16 mouse cellular contexts compared by ENCODE assay signal in genomic region chr2:149666412-149666811, GRCm38 (mm10).
A peak's percentile ranks its signal among the peaks of the same experiment; 100 is the strongest.
DNase-seq lines count a peak whose midpoint lies in the region; ATAC-seq lines count a peak whose summit lies in the region.
"Had no signal": no experiment of that assay in that cellular context is flagged by ENCODE, and none has a peak within 500 bp of the region (broad histone marks: within the 10 kb centered on the region; RNA-seq: fewer than 3 reads in every experiment).

No protein-coding gene starts in this region.

- H3K36me3 ChIP-seq in hindbrain, embryonic 15.5 days = no peaks in the 10 kb centered on the region
- no peaks in the 10 kb centered on the region for H3K36me3 ChIP-seq in hindbrain, embryonic 11.5 days (ENCODE audit: control insufficient read depth, insufficient read depth, low read length)
- H3K36me3 ChIP-seq: embryonic facial prominence, embryonic 12.5 days; heart, embryonic 15.5 days; limb, embryonic 13.5 days; midbrain, embryonic 10.5 days had no signal

- no peak for DNase-seq in hindbrain, embryonic 11.5 days (ENCODE audit: low spot score)
- DNase-seq in brain, embryonic 18.5 days (ENCODE audit: low read depth, low spot score) = peak; percentile 68
- peak; percentile 9 to 27 for DNase-seq in layer of hippocampus, postnatal 10 days (ENCODE audit: low spot score in 2 of 2)
- peak; percentile 28 to 35 for DNase-seq in right cerebral cortex, adult 2 months (ENCODE audit: low spot score in 2 of 2)
- no peak for DNase-seq in urinary bladder, postnatal 25 days (ENCODE audit: low spot score)
- no peak for DNase-seq in adrenal gland, postnatal 4 days (ENCODE audit: low spot score in 2 of 2)
- no peak for DNase-seq in kidney, postnatal 36 days
- DNase-seq: adrenal gland, postnatal 14 days; kidney, adult 2 months; lung, embryonic 14.5 days; spleen, adult 18-20 months had no signal

- no peak overlapping the region for H3K4me2 ChIP-seq in hindbrain, embryonic 15.5 days
- H3K4me2 ChIP-seq in hindbrain, embryonic 11.5 days (replicated peaks; ENCODE audit: low read depth, low read length) = no peak overlapping the region
- H3K4me2 ChIP-seq: embryonic facial prominence, embryonic 12.5 days; heart, embryonic 15.5 days; limb, embryonic 13.5 days; lung, embryonic 14.5 days had no signal

- peak; percentile 63; the same call in 1 of the 2 replicates for ATAC-seq in hindbrain, embryonic 15.5 days (ENCODE audit: low FRiP score, low read depth)
- no peak for ATAC-seq in hindbrain, embryonic 11.5 days (ENCODE audit: low FRiP score)

- no peak overlapping the region for H3K27ac ChIP-seq in hindbrain, embryonic 15.5 days (replicated peaks)
- H3K27ac ChIP-seq in hindbrain, embryonic 11.5 days (ENCODE audit: low read depth, low read length) = no peak overlapping the region
- H3K27ac ChIP-seq: embryonic facial prominence, embryonic 12.5 days; heart, embryonic 15.5 days; limb, embryonic 13.5 days; midbrain, embryonic 10.5 days had no signal

- H3K4me1 ChIP-seq in hindbrain, embryonic 15.5 days (replicated peaks) = no peaks in the 10 kb centered on the region
- no peaks in the 10 kb centered on the region for H3K4me1 ChIP-seq in hindbrain, embryonic 11.5 days (replicated peaks; ENCODE audit: control insufficient read depth, insufficient read depth, low read length)
- H3K4me1 ChIP-seq: embryonic facial prominence, embryonic 12.5 days; heart, embryonic 15.5 days; limb, embryonic 13.5 days had no signal

- H3K4me3 ChIP-seq in hindbrain, embryonic 15.5 days = no peak overlapping the region
- H3K4me3 ChIP-seq in hindbrain, embryonic 11.5 days (ENCODE audit: low read depth, low read length) = no peak overlapping the region
- H3K4me3 ChIP-seq: embryonic facial prominence, embryonic 12.5 days; heart, embryonic 15.5 days; limb, embryonic 13.5 days; midbrain, embryonic 10.5 days had no signal

- 55% methylated on average over 3 of the region's 3 CpGs for WGBS in hindbrain, embryonic 15.5 days
- WGBS in hindbrain, embryonic 11.5 days = 61% methylated on average over 3 of the region's 3 CpGs

- no peaks in the 10 kb centered on the region for H3K9me3 ChIP-seq in hindbrain, embryonic 15.5 days
- no peaks in the 10 kb centered on the region for H3K9me3 ChIP-seq in hindbrain, embryonic 11.5 days (ENCODE audit: control insufficient read depth, low read length)
- H3K9me3 ChIP-seq: embryonic facial prominence, embryonic 12.5 days; heart, embryonic 15.5 days; limb, embryonic 13.5 days; midbrain, embryonic 10.5 days had no signal

- no peaks in the 10 kb centered on the region for H3K27me3 ChIP-seq in hindbrain, embryonic 15.5 days
- H3K27me3 ChIP-seq in hindbrain, embryonic 11.5 days (ENCODE audit: control insufficient read depth, insufficient read depth, low read length) = no peaks in the 10 kb centered on the region
- H3K27me3 ChIP-seq: embryonic facial prominence, embryonic 12.5 days; heart, embryonic 15.5 days; limb, embryonic 13.5 days had no signal

- H3K9ac ChIP-seq in hindbrain, embryonic 15.5 days = no peak overlapping the region
- no peak overlapping the region for H3K9ac ChIP-seq in hindbrain, embryonic 11.5 days (ENCODE audit: low read depth, low read length)
- H3K9ac ChIP-seq: embryonic facial prominence, embryonic 12.5 days; heart, embryonic 15.5 days; limb, embryonic 13.5 days; lung, embryonic 14.5 days had no signal

Comparison
In these comparisons a context has a peak if more than half of its experiments do, and no peak if none do; other contexts are left out.
1. DNase-seq: peak in brain, embryonic 18.5 days (single experiment), layer of hippocampus, postnatal 10 days (2 of 2) and right cerebral cortex, adult 2 months (2 of 2); none in hindbrain, embryonic 11.5 days (single experiment), urinary bladder, postnatal 25 days (single experiment), adrenal gland, postnatal 4 days (0 of 2) and kidney, postnatal 36 days (0 of 2).